Mouse (Mus musculus) liver, postnatal 0 days (tissue): ENCODE measurements around the gene Smim14.

Experiments
- CTCF ChIP-seq: sonication (generic); IDR thresholded peaks from 2 replicates; pipeline ENCODE4 v1.5.1; 2016; ENCODE audit warnings: antibody characterized with exemption, low read depth
- EP300 ChIP-seq: IDR thresholded peaks from 2 replicates; pipeline ENCODE4 v1.6.1; 2016; ENCODE audit warnings: antibody characterized with exemption, low read depth, mild to moderate bottlenecking

DNA sequence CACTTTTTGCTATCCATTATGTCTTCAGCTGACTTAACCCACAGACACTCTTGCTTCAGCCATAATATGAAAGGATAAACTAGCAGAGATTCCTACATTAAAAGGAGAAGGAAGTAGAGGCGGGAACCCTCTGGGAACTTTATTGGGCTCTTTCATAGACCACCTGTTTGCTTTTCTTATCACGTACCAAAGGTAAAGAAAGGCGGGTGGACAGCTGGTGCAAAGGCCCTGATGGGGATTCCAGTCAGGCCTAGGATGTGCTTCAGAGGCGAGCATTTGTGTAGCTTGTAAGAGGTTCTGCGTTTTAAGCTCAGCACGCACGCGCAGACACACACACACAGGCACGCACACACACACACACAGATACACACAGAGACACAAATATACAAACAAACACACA is 35.6 kb downstream of the Smim14 start:
- TF ChIP-seq CTCF (no peak), EP300 (no peak)
